Mouse (Mus musculus) kidney, postnatal 25 days (tissue): Measurements from ENCODE around the gene Ccdc88b.
A peak's percentile ranks its signal among the peaks of the same experiment; 100 is the strongest.
"Not testable (repeated sequence)": the region's sequence is repeated elsewhere in the genome, so short reads cannot be mapped to it uniquely, and the experiment has no call there.

Experiments used
- DNase-seq, 2 experiments: peaks; one replicate each; pipeline ENCODE4 v3.0.0; 2021; ENCODE audit warnings: mixed read lengths in 2 of 2

The Ccdc88b gene

DNA sequence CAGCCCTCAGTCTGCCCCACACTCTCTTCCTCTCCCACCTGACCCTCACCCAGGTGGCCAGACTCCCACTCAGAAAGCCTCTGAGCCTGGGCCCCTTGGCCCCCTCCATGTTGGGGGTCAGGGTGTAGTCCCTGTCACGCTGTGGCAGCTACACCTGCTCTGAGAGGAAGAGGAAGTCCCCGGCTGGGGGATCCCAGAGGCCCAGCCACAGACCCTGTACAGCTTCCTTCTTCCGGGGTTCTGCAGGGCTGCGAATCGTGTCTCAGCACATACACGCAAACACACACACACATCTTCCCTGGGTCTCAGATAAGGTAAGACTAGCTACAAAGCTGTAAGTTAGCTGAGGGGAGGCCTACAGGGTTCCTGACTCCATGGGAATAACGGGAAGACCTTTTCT lies at the start of gene Ccdc88b:
Gene Ccdc88b, minus strand, starts transcription at position 181 of the 400 bp plus-strand sequence.
- peak in 1 of 2 experiments; percentile 38 for DNase-seq

DNA sequence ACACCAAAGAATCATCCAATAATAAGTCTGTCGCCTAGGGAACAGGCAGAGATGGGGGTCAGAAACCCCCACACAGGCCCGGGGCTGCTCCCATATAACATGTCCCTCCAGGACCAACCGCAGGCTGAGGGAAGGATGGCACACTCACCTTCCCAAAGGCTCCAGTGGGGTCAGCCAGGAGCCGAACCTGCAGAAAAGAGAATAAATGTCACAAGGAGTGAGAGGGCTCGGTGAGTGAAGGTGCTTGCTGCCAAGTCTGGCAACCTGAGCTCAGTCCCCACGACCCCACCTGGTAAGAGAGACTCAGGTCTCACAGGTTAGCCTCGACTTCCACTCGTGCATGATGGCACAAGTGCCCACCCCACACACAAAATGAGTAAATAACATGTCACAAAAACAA lies 49.1 kb upstream of the Ccdc88b start:
- DNase-seq: no peak

DNA sequence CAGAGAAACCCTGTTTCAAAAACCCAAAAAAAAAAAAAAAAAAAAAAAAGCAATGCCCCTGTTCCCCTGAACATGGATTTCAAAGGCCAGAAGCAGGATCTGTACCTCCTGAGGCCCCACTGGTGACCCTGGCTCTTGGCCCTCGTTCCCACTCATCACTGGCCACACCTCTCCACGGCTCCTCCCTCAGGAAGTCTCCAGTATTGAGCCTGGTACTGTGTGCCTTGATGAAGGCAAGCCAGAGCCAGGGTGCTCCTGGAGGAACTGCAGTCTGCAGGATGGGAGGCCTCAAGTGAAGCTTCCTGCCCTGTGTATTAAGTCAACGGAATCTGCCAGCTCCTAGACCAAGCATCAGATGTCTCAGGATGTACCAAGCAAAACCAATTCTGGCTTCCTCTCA lies 48.2 kb upstream of the Ccdc88b start:
- DNase-seq: peak; percentile 62 to 78

DNA sequence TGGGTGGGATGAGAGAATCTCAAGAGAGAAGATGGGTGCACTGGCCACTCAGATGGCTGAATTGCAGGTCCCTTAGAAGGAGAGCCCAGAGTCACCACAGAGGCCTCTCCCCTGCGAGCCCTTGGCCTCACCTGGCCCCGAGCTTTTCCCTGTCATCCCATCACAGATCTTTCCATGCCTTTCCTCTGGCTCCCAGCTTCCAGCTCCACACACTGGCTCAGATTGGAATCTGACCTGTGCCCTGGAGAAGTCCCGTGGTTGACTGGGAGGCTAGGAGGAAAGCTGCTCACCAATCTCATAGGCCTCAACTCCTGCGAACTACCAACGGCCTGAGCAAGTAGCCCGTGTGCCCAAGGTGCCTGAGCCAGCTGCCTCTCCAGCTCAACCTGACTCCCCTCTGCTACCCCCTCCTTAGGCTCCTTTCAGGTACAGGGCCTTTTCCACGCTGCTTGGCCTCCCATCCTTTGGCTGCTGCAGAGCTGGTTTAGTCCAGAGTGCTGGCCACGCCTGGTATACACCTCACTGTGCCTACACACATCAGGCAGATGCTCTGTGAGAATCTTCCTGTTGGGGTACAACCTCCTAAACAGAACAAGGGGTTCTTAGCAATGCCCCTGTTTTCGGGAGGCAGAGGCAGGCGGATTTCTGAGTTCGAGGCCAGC lies 47.6 kb upstream of the Ccdc88b start:
- peak in 1 of 2 experiments; percentile 71 for DNase-seq

DNA sequence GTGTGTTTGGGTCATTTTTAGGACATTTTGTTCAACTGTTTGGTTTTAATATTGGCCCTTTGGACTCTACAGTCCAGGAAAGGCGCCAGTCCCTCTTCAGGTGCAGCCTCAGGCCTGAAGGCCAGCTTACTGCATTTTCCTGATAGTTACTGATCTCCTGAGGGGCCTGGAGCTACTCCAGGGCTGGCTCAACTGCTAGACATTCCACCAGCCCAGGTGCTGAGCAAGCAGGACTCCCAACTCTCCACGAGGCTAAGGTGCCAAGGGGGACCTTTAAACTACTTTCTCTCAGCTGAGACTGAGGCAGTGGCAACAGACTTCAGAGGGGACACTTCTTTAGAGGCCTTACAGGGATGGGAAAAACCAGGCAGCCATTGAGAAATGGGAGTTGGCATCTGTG lies 46.8 kb upstream of the Ccdc88b start:
- DNase-seq: peak; percentile 85 to 93

DNA sequence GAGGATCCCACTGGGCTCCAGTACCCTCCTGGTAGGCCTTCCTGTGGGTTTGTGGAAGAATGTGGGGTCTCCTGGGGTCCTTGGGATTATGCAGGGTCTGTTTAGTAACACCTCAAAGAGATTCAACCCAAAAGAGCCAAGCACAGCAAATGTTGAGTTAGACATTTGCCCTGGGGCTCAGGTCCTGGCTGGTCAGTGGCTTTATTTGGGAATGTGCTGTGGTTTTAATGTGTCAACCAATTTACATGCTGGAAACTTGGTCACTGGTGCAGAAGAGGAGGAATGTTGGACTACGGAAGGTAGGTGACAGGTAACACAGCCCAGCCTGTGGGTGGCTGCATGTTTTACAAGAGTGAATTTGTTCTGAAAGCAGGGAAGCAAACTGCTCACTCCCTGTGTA lies 45.0 kb upstream of the Ccdc88b start:
- peak; percentile 60 to 72 for DNase-seq

DNA sequence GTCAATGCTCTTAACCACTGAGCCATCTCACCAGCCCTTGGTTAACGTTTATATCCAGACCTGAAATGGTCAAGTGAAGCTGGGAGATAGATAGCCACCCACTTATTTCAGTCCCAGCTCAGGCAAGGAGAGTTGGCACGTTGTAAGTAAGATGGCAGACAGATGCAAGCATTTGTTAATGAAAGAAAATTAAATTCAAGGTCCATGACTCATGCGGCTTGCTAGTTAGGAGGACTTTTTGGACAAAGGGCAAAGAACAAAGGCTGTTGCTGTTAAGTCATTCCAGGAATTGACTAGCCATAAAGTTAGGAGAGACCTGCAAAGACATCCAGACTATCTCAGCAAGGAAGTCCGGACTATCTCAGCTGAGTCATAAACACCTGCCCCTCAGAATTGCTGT lies 41.6 kb upstream of the Ccdc88b start:
- DNase-seq: peak in 1 of 2 experiments; percentile 24

DNA sequence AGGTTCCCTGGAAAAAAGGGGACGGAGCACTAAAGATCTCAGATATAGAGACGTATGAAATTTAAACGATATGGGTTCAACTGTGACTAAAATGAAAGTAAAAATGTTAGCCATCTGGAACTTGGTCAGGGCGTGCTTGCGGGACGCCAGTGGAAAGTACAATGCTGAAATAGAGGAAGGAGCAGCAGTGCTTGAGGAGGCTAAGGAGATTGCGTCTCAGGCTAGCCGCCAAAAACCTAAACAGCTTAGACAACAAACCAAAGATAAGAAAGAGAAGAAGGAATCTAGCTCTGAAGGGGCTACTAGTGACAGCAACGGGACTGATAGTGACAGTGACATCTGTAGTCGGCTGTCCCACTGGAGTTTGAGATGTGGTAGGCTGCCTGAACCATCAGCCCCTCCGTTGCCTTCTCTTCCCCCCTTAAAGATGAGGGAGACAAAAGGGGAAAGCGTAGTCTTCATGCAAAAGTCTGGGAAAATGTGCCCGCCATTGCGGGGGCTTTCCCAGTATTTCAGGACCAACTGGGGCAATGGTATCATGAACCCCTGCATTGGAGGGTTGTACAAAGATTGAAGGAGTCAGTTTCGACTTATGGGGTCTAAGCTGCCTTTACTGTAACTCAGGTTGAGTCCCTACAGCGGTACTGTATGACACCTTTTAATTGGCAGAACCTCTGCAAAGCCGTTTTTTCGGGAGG lies 37.7 kb upstream of the Ccdc88b start:
- not testable (repeated sequence) for DNase-seq

DNA sequence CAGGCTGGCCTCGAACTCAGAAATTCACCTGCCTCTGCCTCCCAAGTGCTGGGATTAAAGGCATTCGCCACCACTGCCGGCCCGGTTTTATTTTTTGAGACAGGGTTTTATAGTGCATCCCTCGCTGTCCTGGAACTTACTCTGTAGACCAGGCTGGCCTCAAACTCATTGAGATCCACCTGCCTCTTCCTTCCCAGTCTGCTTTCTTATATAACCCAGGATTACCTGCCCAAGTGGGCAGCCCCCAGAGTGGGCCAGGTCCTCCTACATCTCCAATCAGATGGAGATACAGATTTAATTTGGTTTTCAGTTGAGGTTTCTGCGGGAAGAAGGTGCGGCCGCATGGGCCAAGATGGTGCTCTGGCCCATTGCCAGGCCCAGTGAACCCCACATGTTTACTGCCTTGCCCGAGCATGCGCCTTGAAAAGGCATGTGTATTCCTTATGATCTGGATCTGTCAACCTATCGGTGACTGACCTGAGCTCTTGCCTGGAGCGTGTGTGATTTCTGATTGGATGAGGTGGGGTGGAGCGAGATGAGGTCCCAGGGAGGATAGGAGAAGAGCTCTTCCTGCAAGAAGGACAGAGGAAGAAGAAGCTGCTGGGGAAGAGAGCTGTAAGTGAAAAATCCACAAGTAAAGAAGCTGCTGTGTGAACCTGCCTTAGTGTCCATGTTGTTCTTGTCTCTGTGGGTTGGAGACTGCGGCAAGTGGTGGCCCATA lies 35.9 kb upstream of the Ccdc88b start:
- DNase-seq: no peak

DNA sequence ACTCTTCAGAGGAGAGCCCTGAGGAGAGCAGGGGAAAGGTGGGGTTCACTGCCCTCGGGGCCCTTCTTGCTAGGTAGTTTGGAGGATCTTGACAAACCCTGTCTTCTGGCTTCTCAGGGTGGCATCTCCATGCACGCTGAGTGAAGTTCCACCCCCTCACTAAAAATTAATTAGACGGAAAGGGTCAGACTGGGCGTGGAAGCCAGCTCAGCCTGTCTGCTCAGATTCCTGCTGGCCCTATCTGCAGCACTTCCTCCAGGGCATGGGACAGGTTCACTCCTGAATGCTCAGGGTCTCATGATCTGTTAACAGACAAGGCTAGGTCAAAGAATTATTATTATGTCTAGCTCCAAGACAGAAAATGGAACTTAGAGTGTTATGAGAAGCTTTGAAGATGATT lies 34.5 kb upstream of the Ccdc88b start:
- DNase-seq: no peak

DNA sequence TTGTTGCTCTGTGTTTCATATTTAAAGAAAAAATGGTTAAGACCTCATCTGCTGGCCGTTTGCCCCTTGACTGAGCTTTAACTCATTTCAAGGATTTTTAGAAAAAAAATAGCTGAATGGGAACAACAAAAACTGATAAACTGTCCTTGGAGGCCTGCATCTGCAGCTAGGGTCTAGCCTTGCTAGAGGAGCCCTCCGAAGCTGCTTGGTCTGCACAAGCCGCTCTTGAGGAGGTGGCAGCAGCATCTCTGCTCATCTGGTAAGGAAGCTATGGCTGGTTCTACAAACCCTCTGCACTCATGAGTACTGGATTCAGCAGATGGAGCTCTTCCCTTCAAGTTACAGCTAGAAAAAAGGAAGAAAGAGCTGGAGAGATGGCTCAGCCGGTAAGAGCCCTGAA lies 20.0 kb upstream of the Ccdc88b start:
- no peak for DNase-seq

DNA sequence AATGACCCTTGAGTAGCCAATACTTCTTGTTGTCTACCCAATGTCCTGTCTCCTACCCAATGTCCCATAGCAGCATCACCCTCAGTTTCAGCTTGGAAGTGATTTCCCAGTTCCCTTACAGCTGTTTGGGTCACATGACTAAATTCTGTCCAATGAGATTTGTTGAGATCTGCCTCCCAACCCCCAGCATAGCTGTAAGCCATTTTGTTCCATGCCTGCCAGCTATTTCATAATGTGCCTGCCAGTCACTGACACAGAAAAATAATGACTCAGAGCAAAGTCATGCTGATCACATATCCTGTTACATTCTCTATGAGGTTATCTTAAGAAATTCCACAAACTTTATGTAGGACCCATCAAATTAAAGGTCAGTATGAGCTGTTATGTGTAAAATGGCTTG lies 18.8 kb upstream of the Ccdc88b start:
- DNase-seq: no peak

DNA sequence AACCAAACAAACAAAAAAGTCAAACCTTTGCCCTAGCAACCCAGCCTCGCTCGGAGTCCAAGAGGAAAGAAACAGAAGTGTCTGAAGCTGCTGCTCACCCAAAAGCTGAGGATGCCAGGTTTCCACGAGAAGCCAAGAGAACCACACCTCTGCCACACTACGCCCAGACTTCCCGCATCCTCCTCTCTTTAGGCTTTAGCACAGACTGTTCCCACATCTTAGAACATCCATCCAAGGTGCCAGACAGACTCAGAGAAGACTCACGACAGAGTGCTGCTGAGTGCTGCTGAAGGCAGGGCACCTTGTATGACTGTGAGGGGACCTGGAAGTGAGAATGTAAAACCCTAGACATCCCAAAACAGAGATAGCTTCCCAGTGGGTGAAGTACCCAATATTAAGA lies 17.8 kb upstream of the Ccdc88b start:
- DNase-seq: no peak

DNA sequence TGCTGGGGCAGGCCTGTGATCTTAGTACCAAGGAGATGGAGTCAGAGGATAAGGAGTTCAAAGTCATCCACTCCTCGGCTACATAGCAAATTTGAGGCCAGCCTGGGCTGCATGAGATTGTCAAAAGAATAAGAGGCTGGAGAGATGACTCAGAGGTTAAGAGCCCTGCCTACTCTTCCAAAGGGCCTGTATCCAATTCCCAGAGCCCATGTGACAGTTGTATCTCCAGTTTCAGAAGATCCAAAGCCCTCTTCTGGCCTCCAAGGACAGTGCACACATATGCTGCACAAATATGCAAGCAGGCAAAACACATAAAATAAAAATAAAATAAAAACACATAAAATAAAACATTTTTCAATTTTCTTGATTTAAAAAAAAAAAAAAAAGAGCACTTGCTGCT lies 16.2 kb upstream of the Ccdc88b start:
- DNase-seq: no peak

DNA sequence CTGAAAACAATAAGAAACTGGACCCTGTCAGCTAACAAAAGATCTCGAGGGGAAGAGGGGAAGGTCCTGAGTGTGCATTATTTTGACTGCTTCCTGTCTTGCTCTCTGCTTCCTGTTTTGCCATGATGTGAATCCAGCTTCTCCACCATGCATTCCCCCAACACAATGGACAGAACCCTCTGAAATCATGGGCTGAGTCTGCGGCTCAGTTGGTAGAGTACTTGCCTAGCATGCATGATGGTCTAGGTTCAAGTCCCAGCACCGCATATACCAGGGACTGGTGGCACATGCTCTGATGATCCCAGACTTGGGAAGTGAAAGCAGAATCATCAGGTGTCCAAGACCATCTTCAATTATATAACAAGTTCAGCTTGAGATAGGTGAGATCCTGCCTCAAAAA lies 14.7 kb upstream of the Ccdc88b start:
- no peak for DNase-seq

DNA sequence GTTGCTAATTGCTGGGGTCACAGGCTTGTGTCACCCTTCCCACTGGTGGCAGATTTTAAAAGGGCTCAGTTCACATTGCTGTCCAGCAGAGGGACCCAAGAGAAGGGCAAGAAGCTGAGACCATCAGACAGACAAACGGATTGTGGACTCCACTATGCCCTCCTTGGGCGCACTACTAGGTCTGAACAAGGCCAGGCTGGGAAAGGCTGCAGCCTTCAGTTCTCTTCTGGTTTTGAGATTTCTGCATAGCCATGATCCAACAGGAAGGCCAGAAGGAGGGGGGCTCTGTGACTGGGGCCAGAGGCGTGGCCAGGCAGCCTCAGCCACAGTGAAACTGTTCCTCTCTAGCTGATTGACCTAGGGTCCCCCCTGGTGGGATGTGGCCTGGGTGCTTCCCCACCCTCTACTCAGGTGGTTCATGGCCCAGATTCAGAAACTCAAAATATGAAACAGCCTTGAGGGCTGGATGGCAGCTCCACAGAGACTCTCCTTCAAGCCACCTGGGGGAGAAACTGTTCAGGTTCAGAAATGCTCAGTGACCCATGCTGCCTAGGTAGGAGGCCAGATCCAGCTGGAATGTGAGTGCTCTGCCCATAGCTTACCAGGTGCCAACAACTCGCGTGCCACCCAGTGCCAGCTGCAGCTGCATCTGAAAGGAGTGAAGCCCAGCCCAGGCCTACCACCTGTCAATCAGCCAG lies 13.7 kb upstream of the Ccdc88b start:
- peak; percentile 86 to 96 for DNase-seq

DNA sequence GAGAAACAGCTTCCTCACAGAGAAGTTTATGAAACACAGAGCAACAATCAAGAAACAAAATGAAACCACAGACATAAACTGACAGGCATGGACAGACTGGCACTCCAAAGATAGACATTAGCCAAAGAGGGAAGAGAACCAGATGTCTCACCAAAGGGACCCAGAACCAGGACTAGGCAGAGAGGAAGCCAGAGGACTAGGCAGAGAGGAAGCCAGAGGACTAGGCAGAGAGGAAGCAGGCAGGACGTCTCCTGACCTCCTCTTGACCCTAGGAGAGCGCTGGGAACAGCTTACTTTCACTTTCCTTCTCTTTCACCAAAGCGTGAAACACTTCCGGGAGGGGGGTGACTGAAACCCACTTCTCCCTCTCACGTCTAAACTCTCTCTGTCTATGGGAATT lies 11.3 kb upstream of the Ccdc88b start:
- DNase-seq: peak; percentile 69 to 86

DNA sequence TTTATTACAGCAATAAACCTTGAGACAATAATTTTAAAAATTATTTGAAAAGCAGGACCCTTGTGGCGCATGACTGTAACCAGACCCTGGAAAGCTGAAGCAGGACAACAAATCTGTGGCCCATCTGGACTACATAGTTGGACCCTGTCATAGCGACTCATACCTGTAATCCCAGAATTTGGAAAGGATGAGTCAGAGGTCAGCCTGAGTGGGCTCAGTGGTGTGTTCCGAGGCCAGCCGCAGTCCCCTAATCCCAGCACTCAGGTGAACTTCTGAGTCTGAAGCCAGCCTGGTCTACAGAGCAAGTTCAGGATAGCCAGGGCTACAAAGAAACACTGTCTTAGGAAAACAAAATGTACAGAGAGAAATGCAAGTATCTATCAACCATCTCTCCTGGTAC lies 3.4 kb upstream of the Ccdc88b start:
- DNase-seq: no peak

DNA sequence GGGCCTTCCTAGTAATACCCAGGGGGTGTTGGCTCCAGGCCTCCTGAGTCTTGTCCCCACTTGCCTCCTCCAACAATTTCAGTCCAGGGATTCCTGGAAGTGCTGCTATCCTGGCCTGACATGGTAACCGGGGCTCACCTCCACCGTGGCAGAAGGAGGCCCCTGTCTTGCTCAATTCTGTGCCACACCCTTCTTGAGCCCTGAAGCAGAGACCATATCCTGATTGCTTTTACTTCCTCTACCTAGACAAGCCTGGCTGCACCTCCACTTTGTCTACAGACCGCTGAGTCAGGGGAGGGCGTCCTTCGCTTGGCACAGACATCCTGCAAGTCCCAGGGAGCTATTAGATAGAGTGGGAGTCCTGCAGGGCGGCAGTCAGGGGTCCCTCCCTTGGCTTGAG lies 2.7 kb upstream of the Ccdc88b start:
- no peak for DNase-seq

DNA sequence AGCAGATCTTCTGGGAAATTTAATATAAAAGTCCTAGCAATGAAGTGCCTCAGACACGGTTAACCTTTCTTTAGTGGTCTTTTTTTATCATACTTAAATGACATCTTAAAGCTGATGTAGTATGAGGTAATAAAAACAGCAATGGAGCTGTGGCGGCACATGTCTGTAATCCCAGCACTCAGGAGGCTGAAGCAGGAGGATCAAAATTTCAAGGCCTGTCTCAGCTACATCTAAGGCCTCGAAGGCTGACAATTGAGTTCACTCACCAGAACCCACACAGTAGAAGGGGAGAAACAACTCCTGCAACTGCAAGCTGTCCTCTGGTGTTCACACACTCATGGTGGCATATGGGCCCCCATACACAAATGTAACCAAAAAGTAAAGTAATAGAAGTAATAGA lies 2.0 kb upstream of the Ccdc88b start:
- no peak for DNase-seq

DNA sequence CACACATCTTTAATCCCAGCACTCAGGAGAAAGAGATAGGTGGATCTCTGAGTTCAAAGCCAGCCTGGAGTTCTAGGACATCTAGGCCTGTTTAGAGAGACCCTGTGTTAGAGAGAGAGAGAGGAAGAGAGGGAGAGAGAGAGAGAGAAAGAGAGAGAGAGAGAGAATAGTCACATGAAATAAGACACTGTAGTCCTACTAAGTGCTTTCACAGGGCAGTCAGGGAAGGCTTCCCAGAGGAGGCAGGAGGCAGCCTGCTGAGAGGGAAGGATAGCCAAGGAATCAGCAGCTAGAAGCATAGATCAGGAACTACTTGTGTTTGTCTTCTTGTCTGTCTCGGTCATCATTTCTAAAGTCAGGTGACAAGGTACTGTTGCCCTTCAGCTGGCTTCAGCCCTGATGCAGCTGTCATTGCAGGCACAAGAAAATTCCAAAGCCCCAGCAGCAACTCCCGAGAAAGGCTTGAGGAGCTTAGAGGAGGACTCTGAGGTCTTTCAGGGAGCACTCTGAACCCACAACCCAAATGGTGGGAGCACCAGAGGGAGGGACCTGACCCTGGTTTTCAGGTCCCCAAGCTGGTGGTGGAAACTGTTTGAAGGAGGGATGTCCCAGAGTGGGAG lies 1.1 kb upstream of the Ccdc88b start:
- no peak for DNase-seq

DNA sequence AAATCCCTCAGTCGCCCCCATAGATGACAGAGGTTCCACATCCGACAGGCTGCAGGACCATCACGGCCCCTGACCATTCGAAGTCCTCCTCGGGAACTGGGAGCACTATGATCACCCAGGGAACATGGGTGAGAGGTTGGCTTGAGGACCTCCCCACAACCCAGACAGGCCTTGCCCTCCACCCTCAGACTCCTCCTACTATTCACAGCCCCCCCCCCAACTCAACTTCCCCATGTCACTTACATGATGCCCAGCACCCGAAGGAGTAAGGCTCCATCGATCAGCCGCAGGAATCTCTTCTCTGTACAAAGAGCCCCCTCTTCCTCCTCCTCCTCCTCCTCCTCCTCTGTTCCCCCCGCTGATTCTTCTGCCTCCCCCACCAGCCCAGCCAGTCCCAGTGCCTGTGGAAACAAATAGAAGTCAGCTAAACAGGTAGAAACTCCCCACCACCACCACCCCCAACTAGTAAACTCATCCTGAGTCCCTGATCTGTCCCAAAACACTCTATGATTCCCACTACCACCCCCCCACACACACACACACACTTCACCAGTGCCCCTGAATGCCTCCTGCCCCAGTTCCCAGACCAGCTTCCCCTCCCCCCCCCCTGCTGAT lies 513 bp downstream of the Ccdc88b start:
- DNase-seq: peak in 1 of 2 experiments; percentile 24

DNA sequence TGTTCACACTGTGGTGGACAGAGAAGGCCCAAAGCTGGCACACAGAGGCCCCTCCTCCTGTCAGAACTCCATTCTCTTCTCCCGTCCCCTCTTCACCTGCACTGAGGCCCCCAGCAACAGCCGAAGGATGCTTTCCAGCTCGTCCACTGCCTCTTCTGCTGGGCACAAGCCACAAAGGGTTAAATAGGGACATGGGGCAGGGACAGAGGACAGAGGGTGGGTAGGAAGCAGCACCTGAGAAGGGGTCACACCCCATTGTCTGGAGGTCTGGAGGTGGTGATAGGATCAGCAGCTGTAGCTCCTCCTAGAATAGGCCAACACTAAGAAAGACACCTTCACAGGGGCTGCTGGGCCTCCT lies 1.0 kb downstream of the Ccdc88b start:
- no peak for DNase-seq
